Mouse (Mus musculus) myocyte (in vitro differentiated cells): Measurements from ENCODE around the gene Fam163a. TPM values are rescaled to one million over a fixed set of nuclear protein-coding genes. Genes with fewer than 3 reads are reported as not detected.

Source experiments
- H3K27me3 ChIP-seq: one replicate; pipeline ENCODE4 v1.6.1; 2011; ENCODE audit not compliant: control insufficient read depth, insufficient read depth, insufficient read length
- H3K36me3 ChIP-seq: one replicate; pipeline ENCODE4 v1.6.1; 2011; ENCODE audit not compliant: control insufficient read depth, insufficient read depth
- H3K4me2 ChIP-seq: one replicate; pipeline ENCODE4 v1.6.1; 2011; ENCODE audit warnings: low read depth, control low read depth
- H3K4me3 ChIP-seq: one replicate; pipeline ENCODE4 v1.5.1; 2011; ENCODE audit warnings: mild to moderate bottlenecking, control low read depth, moderate library complexity
- H3K79me2 ChIP-seq: one replicate; pipeline ENCODE4 v1.6.1; 2011; ENCODE audit not compliant: control insufficient read depth, insufficient read depth
- H3ac ChIP-seq: one replicate; pipeline ENCODE4 v1.6.1; 2011; ENCODE audit not compliant: control insufficient read depth, insufficient read length
- CEBPB ChIP-seq: IDR thresholded peaks from 2 replicates; pipeline ENCODE4 v1.6.1; 2011; ENCODE audit warnings: mild to moderate bottlenecking, moderate library complexity; ENCODE audit not compliant: poor library complexity, insufficient read depth, severe bottlenecking
- E2F4 ChIP-seq: IDR thresholded peaks from one replicate; pipeline ENCODE4 v1.6.1; 2011; ENCODE audit warnings: mild to moderate bottlenecking, control low read depth, moderate library complexity; ENCODE audit not compliant: insufficient read depth
- MAX ChIP-seq: IDR thresholded peaks from one replicate; pipeline ENCODE4 v1.6.1; 2011; ENCODE audit warnings: low read depth, mild to moderate bottlenecking, control low read depth
- MYOD1 ChIP-seq, 3 experiments: IDR thresholded peaks; one replicate each; pipeline ENCODE4 v1.6.1; 2011; ENCODE audit warnings: control low read depth in 2 of 3, low read depth in 2 of 3, mild to moderate bottlenecking in 2 of 3, moderate library complexity in 1 of 3; ENCODE audit not compliant: insufficient read length in 2 of 3, control insufficient read depth in 1 of 3
- MYOG ChIP-seq, 3 experiments: IDR thresholded peaks; one replicate each; pipeline ENCODE4 v1.6.1; 2011; ENCODE audit warnings: control low read depth in 2 of 3, low read depth in 2 of 3, mild to moderate bottlenecking in 2 of 3; ENCODE audit not compliant: insufficient read length in 2 of 3, control insufficient read depth in 1 of 3, insufficient read depth in 1 of 3
- POLR2A ChIP-seq: IDR thresholded peaks from one replicate; pipeline ENCODE4 v1.6.1; 2011; ENCODE audit warnings: low read depth, mild to moderate bottlenecking, control low read depth, moderate library complexity; ENCODE audit not compliant: insufficient read length
- POLR2AphosphoS2 ChIP-seq: IDR thresholded peaks from one replicate; pipeline ENCODE4 v1.6.1; 2011; ENCODE audit warnings: low read depth, control low read depth; ENCODE audit not compliant: insufficient read length
- REST ChIP-seq: IDR thresholded peaks from one replicate; pipeline ENCODE4 v1.6.1; 2011; ENCODE audit warnings: mild to moderate bottlenecking, control low read depth, moderate library complexity; ENCODE audit not compliant: insufficient read depth, insufficient read length
- SRF ChIP-seq: IDR thresholded peaks from one replicate; pipeline ENCODE4 v1.6.1; 2011; ENCODE audit warnings: low read depth; ENCODE audit not compliant: control insufficient read depth, insufficient read length
- TCF12 ChIP-seq: IDR thresholded peaks from one replicate; pipeline ENCODE4 v1.6.1; 2011; ENCODE audit warnings: mild to moderate bottlenecking, control low read depth; ENCODE audit not compliant: poor library complexity, insufficient read depth, severe bottlenecking
- TCF3 ChIP-seq: IDR thresholded peaks from one replicate; pipeline ENCODE4 v1.6.1; 2011; ENCODE audit warnings: low read depth, control low read depth; ENCODE audit not compliant: insufficient read length
- USF1 ChIP-seq: IDR thresholded peaks from one replicate; pipeline ENCODE4 v1.6.1; 2011; ENCODE audit warnings: low read depth, mild to moderate bottlenecking, control low read depth, moderate library complexity
- polyA plus RNA-seq: library from polyadenylated mRNA; unstranded; fragments of >200 nt; fragmentation: generic; extraction: Trizol; gene quantifications from one replicate; pipeline ENCODE4 v1.2.1, GENCODE M21; 2012; ENCODE audit warnings: missing spikeins

The Fam163a gene
- polyA plus RNA-seq, 1 experiment: not detected

DNA sequence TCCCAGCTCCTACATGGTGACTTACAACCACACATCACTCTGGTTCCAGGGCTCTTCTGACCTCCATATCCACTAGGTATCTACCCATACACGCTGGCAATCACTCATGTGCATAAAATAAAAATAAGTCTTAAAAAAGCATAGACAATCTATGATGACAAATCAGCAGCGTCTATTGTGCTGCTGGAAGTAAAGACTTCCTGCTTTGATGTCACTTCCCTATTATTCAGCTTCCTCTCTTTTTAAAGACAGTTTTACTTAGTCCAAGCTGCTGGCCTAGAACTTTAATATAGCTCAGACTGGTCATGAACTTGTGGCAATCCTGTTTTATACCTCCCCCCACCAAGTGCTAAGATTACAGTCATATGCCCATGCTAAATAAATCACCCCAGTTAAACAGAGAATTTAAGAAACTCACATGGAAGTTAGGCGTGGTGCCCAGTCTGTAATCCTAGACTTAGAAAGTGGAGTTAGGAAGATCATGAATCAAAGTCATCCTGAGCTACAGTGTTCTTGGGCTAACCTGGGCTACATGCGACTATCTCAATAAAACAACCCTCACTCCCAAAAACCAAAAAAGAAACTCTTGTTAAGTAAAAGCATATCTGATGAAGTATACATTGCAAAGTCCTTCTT lies 176.4 kb downstream of the Fam163a start:
- Histone ChIP-seq H3ac (no peak overlapping the region), H3K36me3 (peaks cover 13% of the 10 kb centered on the region), H3K27me3 (no peaks in the 10 kb centered on the region), H3K4me2 (no peak overlapping the region), H3K4me3 (no peak overlapping the region), H3K79me2 (no peaks in the 10 kb centered on the region)
- no peak for TF ChIP-seq MYOD1 (IDR thresholded peaks at IDR 0.05; ENCODE audit: control insufficient read depth in 1 of 3, insufficient read length in 2 of 3, low read depth in 2 of 3)
- TF ChIP-seq TCF12: no peak
- no peak for TF ChIP-seq TCF3
- no peak for TF ChIP-seq E2F4
- TF ChIP-seq POLR2A: no peak
- TF ChIP-seq SRF: no peak
- no peak for TF ChIP-seq CEBPB
- no peak for TF ChIP-seq MAX
- no peak for TF ChIP-seq REST

DNA sequence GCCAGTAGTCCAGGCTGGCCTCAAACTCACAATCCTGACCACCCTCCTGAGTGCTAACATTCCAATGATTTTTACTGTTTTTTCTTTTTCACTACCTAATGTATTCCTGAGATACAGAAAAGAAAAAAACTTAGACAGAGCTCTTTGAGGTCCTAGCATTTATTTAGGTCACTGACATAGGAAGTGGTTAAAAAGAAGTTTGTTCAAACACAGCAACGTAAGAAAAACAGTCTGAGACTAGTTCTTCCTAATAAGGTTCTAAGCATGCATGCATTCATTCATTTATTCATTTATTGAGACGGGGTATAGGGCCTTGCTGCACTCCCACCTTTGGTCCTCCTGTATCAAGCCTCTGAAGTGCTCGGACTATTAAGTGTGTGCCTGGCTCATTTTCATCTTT lies 177.0 kb downstream of the Fam163a start:
- Histone ChIP-seq H3K27me3 (no peaks in the 10 kb centered on the region), H3K36me3 (peaks cover 13% of the 10 kb centered on the region), H3K4me3 (no peak overlapping the region), H3K4me2 (no peak overlapping the region), H3ac (no peak overlapping the region), H3K79me2 (no peaks in the 10 kb centered on the region)
- no peak for TF ChIP-seq MYOD1 (IDR thresholded peaks at IDR 0.05; ENCODE audit: control insufficient read depth in 1 of 3, insufficient read length in 2 of 3, low read depth in 2 of 3)
- no peak for TF ChIP-seq SRF
- TF ChIP-seq TCF3: no peak
- no peak for TF ChIP-seq REST
- no peak for TF ChIP-seq E2F4
- no peak for TF ChIP-seq TCF12
- no peak for TF ChIP-seq CEBPB
- no peak for TF ChIP-seq POLR2AphosphoS2
- TF ChIP-seq USF1: no peak
- TF ChIP-seq POLR2A: no peak
- no peak for TF ChIP-seq MAX
- no peak for TF ChIP-seq MYOG (IDR thresholded peaks at IDR 0.05; ENCODE audit: control insufficient read depth in 1 of 3, insufficient read depth in 1 of 3, insufficient read length in 2 of 3, low read depth in 2 of 3)

Other genes with a start within 250 kb of the Fam163a start
- gene Cep350, start 231.8 kb downstream of the Fam163a start, polyA plus RNA-seq: 3.4 TPM
- gene Tor1aip2, start 169.6 kb downstream of the Fam163a start, polyA plus RNA-seq: 54.6 TPM
- gene Tor1aip1, start 168.5 kb downstream of the Fam163a start, polyA plus RNA-seq: 15.8 TPM
- 0.05 TPM for gene Tdrd5, start 98.6 kb upstream of the Fam163a start, polyA plus RNA-seq
- 0.02 TPM for gene Nphs2, start 105.7 kb upstream of the Fam163a start, polyA plus RNA-seq
- 1,070 TPM for gene Gm2000, start 161.0 kb upstream of the Fam163a start, polyA plus RNA-seq
- 0.11 TPM for gene Axdnd1, start 216.1 kb upstream of the Fam163a start, polyA plus RNA-seq